ENCODE assay signal across 8 mouse cellular contexts in genomic region chr1:88260114-88260513, GRCm38 (mm10). TPM values are rescaled to one million over a fixed set of nuclear protein-coding genes. Genes with fewer than 3 reads are reported as not detected.
A peak's percentile ranks its signal among the peaks of the same experiment; 100 is the strongest.
DNase-seq lines count a peak whose midpoint lies in the region; ATAC-seq and TF ChIP-seq lines count a peak whose summit lies in the region.

No protein-coding gene starts in this region.

- no peaks in the 10 kb centered on the region for H3K27me3 ChIP-seq in kidney, postnatal 0 days (ENCODE audit: insufficient read depth, low read length)
- no peaks in the 10 kb centered on the region for H3K27me3 ChIP-seq in neural tube, embryonic 12.5 days (replicated peaks)

- H3K27ac ChIP-seq in kidney, postnatal 0 days, result no peak overlapping the region
- H3K27ac ChIP-seq in neural tube, embryonic 12.5 days, result no peak overlapping the region

- no peak for TF ChIP-seq CTCF in kidney, postnatal 0 days (IDR thresholded peaks at IDR 0.05; ENCODE audit: low read depth)

- 0 out of 2 replicates have a peak overlapping the region, but pooled peaks have one; percentile 1 for H3K9ac ChIP-seq in kidney, postnatal 0 days (ENCODE audit: low read depth, low read length)
- H3K9ac ChIP-seq in neural tube, embryonic 12.5 days, result no peak overlapping the region

- no peak overlapping the region for H3K4me2 ChIP-seq in kidney, postnatal 0 days (ENCODE audit: low read length)
- no peak overlapping the region for H3K4me2 ChIP-seq in neural tube, embryonic 12.5 days (replicated peaks)

- H3K36me3 ChIP-seq in kidney, postnatal 0 days (ENCODE audit: insufficient read depth, low read length), result peaks cover 53% of the 10 kb centered on the region
- peaks cover 59% of the 10 kb centered on the region for H3K36me3 ChIP-seq in neural tube, embryonic 12.5 days

- DNase-seq in cerebellum, adult 9-10 months, result peak; percentile 47
- DNase-seq in cerebellum, adult 18-20 months, result no peak
- peak; percentile 31 for DNase-seq in retina, embryonic 14.5 days (ENCODE audit: low spot score)
- no peak for DNase-seq in retina, postnatal 1 day
- DNase-seq in kidney, postnatal 0 days (ENCODE audit: low spot score), result no peak
- no peak for DNase-seq in right cerebral cortex, adult 2 months (ENCODE audit: low spot score in 2 of 2)

- WGBS in kidney, postnatal 0 days, result 70% methylated on average over 6 of the region's 6 CpGs
- 84% methylated on average over 6 of the region's 6 CpGs for WGBS in neural tube, embryonic 12.5 days

- ATAC-seq in kidney, postnatal 0 days (replicated peaks; ENCODE audit: low FRiP score, low read depth), result 0 out of 2 replicates have a peak, but pooled peaks have one; percentile 9
- 0 out of 2 replicates have a peak, but pooled peaks have one; percentile 1 for ATAC-seq in neural tube, embryonic 12.5 days (ENCODE audit: low FRiP score, low read depth)
- no peak for ATAC-seq in activated CD4-positive, CD25-positive, alpha-beta regulatory T cell, adult 4 months

- H3K4me1 ChIP-seq in kidney, postnatal 0 days (replicated peaks; ENCODE audit: insufficient read depth, low read length), result peaks cover 14% of the 10 kb centered on the region
- 0 out of 2 replicates have a peak, but pooled peaks cover 4% of the 10 kb centered on the region for H3K4me1 ChIP-seq in neural tube, embryonic 12.5 days

- no peaks in the 10 kb centered on the region for H3K9me3 ChIP-seq in kidney, postnatal 0 days (replicated peaks; ENCODE audit: low read length)
- peaks cover 62% of the 10 kb centered on the region for H3K9me3 ChIP-seq in neural tube, embryonic 12.5 days

- H3K4me3 ChIP-seq in kidney, postnatal 0 days (replicated peaks; ENCODE audit: low read depth, low read length), result no peak overlapping the region
- H3K4me3 ChIP-seq in neural tube, embryonic 12.5 days, result no peak overlapping the region

RNA-seq across cellular contexts. Expression of gene Hjurp, which starts 17.3 kb away (rescaled TPM):
- 56.3 and 62.7 TPM in 2 replicates for polyA plus RNA-seq in kidney, postnatal 0 days (2015; fragmentation: Nextera tagmentation; extraction: Ambion mirVana)
- polyA plus RNA-seq in neural tube, embryonic 12.5 days (2016; fragmentation: Nextera tagmentation; extraction: Ambion mirVana), result 134 and 135 TPM in 2 replicates
- polyA plus RNA-seq in activated CD4-positive, CD25-positive, alpha-beta regulatory T cell, adult 4 months (2017; shearing (Covaris generic)), result 10 to 100 TPM; 38.2 to 70.5 TPM

RNA-seq across cellular contexts. Expression of gene Trpm8, which starts 17.3 kb away (rescaled TPM):
- not detected in 2 replicates for polyA plus RNA-seq in kidney, postnatal 0 days (2015; fragmentation: Nextera tagmentation; extraction: Ambion mirVana)
- not detected in 2 replicates for polyA plus RNA-seq in neural tube, embryonic 12.5 days (2016; fragmentation: Nextera tagmentation; extraction: Ambion mirVana)
- polyA plus RNA-seq in activated CD4-positive, CD25-positive, alpha-beta regulatory T cell, adult 4 months (2017; shearing (Covaris generic)), result not detected

RNA-seq across cellular contexts. Expression of gene Mroh2a, which starts 33.3 kb away (rescaled TPM):
- polyA plus RNA-seq in kidney, postnatal 0 days (2015; fragmentation: Nextera tagmentation; extraction: Ambion mirVana), result 0.60 and 0.66 TPM in 2 replicates
- 1.3 and 1.5 TPM in 2 replicates for polyA plus RNA-seq in neural tube, embryonic 12.5 days (2016; fragmentation: Nextera tagmentation; extraction: Ambion mirVana)
- polyA plus RNA-seq in activated CD4-positive, CD25-positive, alpha-beta regulatory T cell, adult 4 months (2017; shearing (Covaris generic)), result 1 to 10 TPM; 1.4 to 2.5 TPM

RNA-seq across cellular contexts. Expression of gene Ugt1a1, which starts 48.4 kb away (rescaled TPM):
- polyA plus RNA-seq in kidney, postnatal 0 days (2015; fragmentation: Nextera tagmentation; extraction: Ambion mirVana), result 4.8 and 6.2 TPM in 2 replicates
- polyA plus RNA-seq in neural tube, embryonic 12.5 days (2016; fragmentation: Nextera tagmentation; extraction: Ambion mirVana), result not detected in 2 replicates
- polyA plus RNA-seq in activated CD4-positive, CD25-positive, alpha-beta regulatory T cell, adult 4 months (2017; shearing (Covaris generic)), result not detected

RNA-seq across cellular contexts. Expression of gene Dnajb3, which starts 54.5 kb away (rescaled TPM):
- polyA plus RNA-seq in kidney, postnatal 0 days (2015; fragmentation: Nextera tagmentation; extraction: Ambion mirVana), result 11.7 and 13.6 TPM in 2 replicates
- 16.4 and 17.7 TPM in 2 replicates for polyA plus RNA-seq in neural tube, embryonic 12.5 days (2016; fragmentation: Nextera tagmentation; extraction: Ambion mirVana)
- polyA plus RNA-seq in activated CD4-positive, CD25-positive, alpha-beta regulatory T cell, adult 4 months (2017; shearing (Covaris generic)), result under 1 TPM; 0.48 to 0.63 TPM

Comparison
In these comparisons a context has a peak if more than half of its experiments do, and no peak if none do; other contexts are left out.
1. DNase-seq: peak in cerebellum, adult 9-10 months (single experiment) and retina, embryonic 14.5 days (single experiment); none in cerebellum, adult 18-20 months (0 of 2), retina, postnatal 1 day (single experiment), kidney, postnatal 0 days (single experiment) and right cerebral cortex, adult 2 months (0 of 2).